8 mouse cellular contexts compared by ENCODE assay signal in genomic region chr2:165900351-165901126, GRCm38 (mm10). TPM values are rescaled to one million over a fixed set of nuclear protein-coding genes. Genes with fewer than 3 reads are reported as not detected.
DNase-seq lines count a peak whose midpoint lies in the region; ATAC-seq and TF ChIP-seq lines count a peak whose summit lies in the region.

No protein-coding gene starts in this region.

- H3K27me3 ChIP-seq in heart, embryonic 10.5 days (ENCODE audit: insufficient read depth, poor library complexity, severe bottlenecking) = no peaks in the 10 kb centered on the region
- no peaks in the 10 kb centered on the region for H3K27me3 ChIP-seq in midbrain, embryonic 11.5 days (ENCODE audit: control insufficient read depth, insufficient read depth, low read length)

- no peaks in the 10 kb centered on the region for H3K36me3 ChIP-seq in heart, embryonic 10.5 days
- no peaks in the 10 kb centered on the region for H3K36me3 ChIP-seq in midbrain, embryonic 11.5 days (ENCODE audit: control insufficient read depth, insufficient read depth, low read length)

- H3K9me3 ChIP-seq in heart, embryonic 10.5 days = no peaks in the 10 kb centered on the region
- H3K9me3 ChIP-seq in midbrain, embryonic 11.5 days (ENCODE audit: control insufficient read depth, low read length) = no peaks in the 10 kb centered on the region

- H3K9ac ChIP-seq in midbrain, embryonic 11.5 days (ENCODE audit: low read length) = peak overlapping the region; percentile 46

- DNase-seq in heart, embryonic 10.5 days (ENCODE audit: low spot score) = no peak
- no peak for DNase-seq in heart, adult 8-10 months (ENCODE audit: low spot score)
- DNase-seq in heart, postnatal 4 days = peak; percentile 33
- DNase-seq in midbrain, embryonic 11.5 days (ENCODE audit: low spot score, missing footprints) = peak; percentile 95
- DNase-seq in layer of hippocampus, adult 9-11 months = no peak
- no peak for DNase-seq in layer of hippocampus, adult 18-20 months (ENCODE audit: low spot score in 2 of 2)

- peak overlapping the region; percentile 34 for H3K4me3 ChIP-seq in heart, embryonic 10.5 days
- H3K4me3 ChIP-seq in bone marrow, adult 2 months (replicated peaks; ENCODE audit: control insufficient read depth, low read depth, low read length) = no peak overlapping the region
- no peak overlapping the region for H3K4me3 ChIP-seq in midbrain, embryonic 11.5 days (ENCODE audit: low read depth, low read length)

- peak overlapping the region; percentile 23; the same call in 1 of the 2 replicates for H3K4me2 ChIP-seq in midbrain, embryonic 11.5 days

- H3K27ac ChIP-seq in heart, embryonic 10.5 days = peak overlapping the region; percentile 94
- H3K27ac ChIP-seq in bone marrow, adult 2 months (ENCODE audit: control insufficient read depth, insufficient read depth, low read depth, low read length, poor library complexity) = peak overlapping the region; percentile 28; the same call in 1 of the 2 replicates
- H3K27ac ChIP-seq in midbrain, embryonic 11.5 days (ENCODE audit: low read depth, low read length) = peak overlapping the region; percentile 67

- peaks cover 62% of the 10 kb centered on the region for H3K4me1 ChIP-seq in heart, embryonic 10.5 days
- peaks cover 1% of the 10 kb centered on the region; the same call in 1 of the 2 replicates for H3K4me1 ChIP-seq in bone marrow, adult 2 months (ENCODE audit: control insufficient read depth, insufficient read depth, low read length)
- H3K4me1 ChIP-seq in midbrain, embryonic 11.5 days (ENCODE audit: control insufficient read depth, insufficient read depth, low read length) = peaks cover 22% of the 10 kb centered on the region

- TF ChIP-seq CTCF in bone marrow, adult 2 months (IDR thresholded peaks at IDR 0.05; ENCODE audit: control insufficient read depth, insufficient read depth, low read length) = no peak

- 10% methylated on average over 23 of the region's 23 CpGs for WGBS in heart, embryonic 10.5 days
- 53% methylated on average over 23 of the region's 23 CpGs for WGBS in bone marrow, adult 2 months
- WGBS in midbrain, embryonic 11.5 days = 11% methylated on average over 23 of the region's 23 CpGs

- peak; percentile 65 for ATAC-seq in midbrain, embryonic 11.5 days (ENCODE audit: low FRiP score)
- ATAC-seq in inflammation-experienced regulatory T-cells, adult 6 months = no peak

- no peak for TF ChIP-seq POLR2A in bone marrow, adult 2 months (IDR thresholded peaks at IDR 0.05; ENCODE audit: borderline replicate concordance, control insufficient read depth, low read depth, low read length)

RNA-seq across cellular contexts. Expression of gene Zmynd8, which starts 1.7 kb away (rescaled TPM):
- polyA plus RNA-seq in heart, embryonic 10.5 days (2016; fragmentation: Nextera tagmentation; extraction: Ambion mirVana) = 57.1 and 58.5 TPM in 2 replicates
- 10 to 100 TPM; 35.5 to 60.5 (median 45.4) TPM for total RNA-seq in heart, adult 8-10 months (2022)
- 34.1 and 75.2 TPM in 2 replicates for polyA plus RNA-seq in bone marrow, adult 2 months (2011; ENCODE audit: insufficient read depth, insufficient read length, low replicate concordance, missing spikeins)
- total RNA-seq in heart, postnatal 4 days (2021) = 10 to 100 TPM; 49.5 to 50.4 TPM
- polyA plus RNA-seq in midbrain, embryonic 11.5 days (2014; fragmentation: Nextera tagmentation; extraction: Ambion mirVana) = 43.1 and 45.6 TPM in 2 replicates
- 10 to 100 TPM; 43.3 to 65.6 (median 61.9) TPM for polyA plus RNA-seq in inflammation-experienced regulatory T-cells, adult 6 months (2017; shearing (Covaris generic))
- 100 to 1,000 TPM; 148 to 149 TPM for total RNA-seq in layer of hippocampus, adult 18-20 months (2021)

Comparison
In these comparisons a context has a peak if more than half of its experiments do, and no peak if none do; other contexts are left out.
1. DNase-seq: peak in heart, postnatal 4 days (single experiment) and midbrain, embryonic 11.5 days (single experiment); none in heart, embryonic 10.5 days (single experiment), heart, adult 8-10 months (single experiment), layer of hippocampus, adult 9-11 months (single experiment) and layer of hippocampus, adult 18-20 months (0 of 2).
2. H3K27ac ChIP-seq: peak in every context shown above with its lines; median percentile 94 in heart, embryonic 10.5 days; 67 in midbrain, embryonic 11.5 days; 28 in bone marrow, adult 2 months.